Mouse (Mus musculus) left cerebral cortex, postnatal 4 days (tissue): ENCODE results near the gene Gm3625. TPM values are rescaled to one million over a fixed set of nuclear protein-coding genes. Genes with fewer than 3 reads are reported as not detected.
A peak's percentile ranks its signal among the peaks of the same experiment; 100 is the strongest.
"Not testable (repeated sequence)": the region's sequence is repeated elsewhere in the genome, so short reads cannot be mapped to it uniquely, and the experiment has no call there.

Experiments used
- DNase-seq: peaks from one replicate; pipeline ENCODE4 v3.0.0-alpha.2; 2022
- intact Hi-C: fragments of 180-260 bp; cut with DNase I; formaldehyde crosslinking; loops from one replicate; pipeline ENCODE4 v1.15.1; 2025
- total RNA-seq, 2 experiments: library from RNA; stranded (reverse); gene quantifications; 2 replicates each; pipeline ENCODE4 v1.2.3; 2021

The Gm3625 gene
- total RNA-seq, 2 experiments from 2014 or later, result not detected

DNA sequence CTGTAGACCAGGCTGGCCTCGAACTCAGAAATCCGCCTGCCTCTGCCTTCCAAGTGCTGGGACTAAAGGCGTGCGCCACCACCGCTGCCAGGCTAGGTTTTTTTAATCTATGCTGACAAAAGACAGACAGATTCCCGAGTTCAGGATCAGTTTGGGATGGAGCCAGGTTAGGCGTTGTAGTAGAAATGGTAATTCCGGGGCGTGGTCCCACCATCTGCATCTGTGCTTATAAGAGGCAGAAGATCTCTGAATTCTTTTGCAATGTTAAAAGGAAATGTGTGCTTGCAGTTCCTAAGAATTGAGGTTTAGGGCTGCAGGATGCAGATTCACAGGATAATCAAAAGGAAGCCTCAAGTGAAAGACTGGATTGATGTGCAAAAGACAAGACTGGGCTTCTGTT lies 35.8 kb downstream of the Gm3625 start:
- intact Hi-C loops, result no loop called here
- no peak for DNase-seq

DNA sequence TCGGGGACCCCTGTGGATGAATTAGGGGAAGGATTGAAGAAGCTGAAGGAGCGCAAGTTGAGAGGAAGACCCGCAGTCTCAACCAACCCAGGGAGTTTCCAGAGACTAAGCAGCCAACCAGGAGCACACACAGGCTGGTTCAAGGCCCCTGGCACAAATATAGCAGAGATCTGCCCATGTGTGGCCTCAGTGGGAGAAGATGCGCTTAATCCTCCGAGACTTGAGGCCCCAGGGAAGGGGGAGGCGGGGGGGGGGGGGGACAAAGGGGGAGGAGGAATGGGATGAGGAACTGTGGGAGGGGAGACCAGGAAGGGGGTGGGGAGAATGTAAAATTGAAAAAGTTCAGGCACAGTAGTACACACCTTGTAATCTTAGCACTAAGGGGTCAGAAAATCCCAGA lies 37.3 kb downstream of the Gm3625 start:
- intact Hi-C loops, result no loop called here
- no peak for DNase-seq

- intact Hi-C loops, DNase-seq: not testable (repeated sequence)
Observed at GRCm38 (mm10) chr12:4553704-4554103, 39.0 kb downstream of the Gm3625 start.

DNA sequence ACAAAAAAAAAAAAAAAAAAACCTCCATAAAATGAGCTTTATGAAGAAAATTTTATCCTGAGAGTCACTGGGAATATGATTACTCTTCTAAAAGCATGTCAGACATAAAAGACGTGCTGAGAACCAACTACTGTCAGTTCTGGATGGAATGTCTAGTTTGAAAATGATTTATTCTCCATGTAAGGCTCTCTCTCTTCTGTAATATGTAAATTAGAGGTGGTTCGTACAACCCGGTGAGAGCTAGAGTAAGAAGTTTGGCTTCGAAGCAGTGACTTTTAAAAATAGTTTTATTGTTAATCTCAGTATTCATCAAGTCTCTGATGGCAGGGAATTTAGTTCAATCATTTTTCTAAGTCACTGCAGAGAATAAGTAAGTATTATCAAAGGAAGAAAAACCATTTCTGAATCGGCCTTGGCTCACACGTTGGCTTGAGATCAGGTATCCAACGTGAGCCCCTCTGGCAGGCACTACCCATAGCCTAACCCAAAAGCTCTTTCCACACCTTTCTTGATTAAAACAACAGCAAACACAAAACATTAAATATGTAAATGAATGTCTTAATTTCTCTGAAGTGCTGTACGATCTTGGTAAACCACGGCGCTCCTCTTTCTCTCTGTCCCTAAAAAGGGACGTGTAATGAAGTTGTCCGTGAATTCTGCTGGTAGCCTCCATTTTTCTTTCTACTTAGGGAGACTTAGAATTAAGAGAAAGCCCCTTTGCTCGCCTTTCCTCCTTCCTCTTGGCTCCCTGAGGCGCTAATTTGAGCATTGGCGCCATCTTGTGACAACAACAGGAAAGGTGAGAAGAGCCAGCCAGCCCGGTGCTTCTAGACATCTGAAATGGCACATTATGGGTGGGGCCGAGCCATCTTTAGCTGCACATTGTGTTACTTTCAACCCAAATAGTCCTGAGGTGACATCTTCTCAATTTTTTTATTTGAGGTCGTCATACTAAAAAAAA lies 44.4 kb downstream of the Gm3625 start:
- intact Hi-C loops, result loop anchor here (5.0 to 10.0 kb wide), 2 partner anchors 71 to 444 kb away; partner anchors contain the start of gene Ncoa1

DNA sequence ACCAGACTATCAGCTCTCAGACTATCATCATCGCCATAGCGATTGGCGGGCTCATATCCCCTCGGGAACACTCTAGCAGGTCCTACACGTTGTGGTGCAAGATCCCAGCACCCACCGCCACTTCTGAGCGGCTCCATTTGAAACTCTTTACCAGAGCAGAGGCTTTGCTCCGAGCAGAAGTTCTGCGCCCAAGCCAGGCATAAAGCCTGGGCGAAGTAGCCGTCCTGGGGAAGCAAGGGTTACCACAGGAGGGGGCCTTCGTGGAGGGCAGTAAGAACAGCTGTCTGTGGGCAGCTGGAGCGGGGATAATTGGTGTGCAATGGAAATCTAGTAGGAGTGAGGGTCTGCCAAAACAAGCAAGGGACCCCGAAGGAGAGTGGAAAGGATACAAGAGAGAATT lies 45.2 kb downstream of the Gm3625 start:
- peak; percentile 46 for DNase-seq
- intact Hi-C loops, result loop anchor here (5.0 to 10.0 kb wide), 2 partner anchors 70 to 443 kb away; partner anchors contain the start of gene Ncoa1

More for the DNA sequence above, 44.4 kb downstream of the Gm3625 start:
- peak; percentile 82 for DNase-seq

- intact Hi-C loops, result loop anchor here (5.0 to 10.0 kb wide), 2 partner anchors 69 to 442 kb away; partner anchors contain the start of gene Ncoa1
- DNase-seq, result no peak
Observed at GRCm38 (mm10) chr12:4546491-4546890, 46.2 kb downstream of the Gm3625 start.

DNA sequence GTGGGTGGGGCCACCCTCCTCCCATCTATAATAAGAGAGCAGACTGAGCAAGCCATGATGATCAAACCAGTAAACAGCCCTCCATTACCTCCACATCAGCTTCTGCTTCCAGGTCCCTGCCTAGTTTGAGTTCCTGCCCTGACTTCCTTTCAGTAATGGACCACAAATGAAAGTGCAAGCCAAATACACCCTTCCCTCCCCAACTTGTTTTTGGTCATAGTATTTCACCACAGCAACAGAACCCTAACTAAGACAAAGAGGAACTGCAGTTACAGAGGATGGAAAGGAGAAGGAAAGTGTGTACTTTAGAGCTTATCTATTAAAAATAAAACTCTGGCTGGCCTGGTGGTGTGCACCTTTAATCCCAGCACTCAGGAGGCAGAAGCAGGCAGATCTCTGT lies 47.3 kb downstream of the Gm3625 start:
- intact Hi-C loops, result loop anchor here (5.0 to 10.0 kb wide), 2 partner anchors 68 to 441 kb away; partner anchors contain the start of gene Ncoa1

DNA sequence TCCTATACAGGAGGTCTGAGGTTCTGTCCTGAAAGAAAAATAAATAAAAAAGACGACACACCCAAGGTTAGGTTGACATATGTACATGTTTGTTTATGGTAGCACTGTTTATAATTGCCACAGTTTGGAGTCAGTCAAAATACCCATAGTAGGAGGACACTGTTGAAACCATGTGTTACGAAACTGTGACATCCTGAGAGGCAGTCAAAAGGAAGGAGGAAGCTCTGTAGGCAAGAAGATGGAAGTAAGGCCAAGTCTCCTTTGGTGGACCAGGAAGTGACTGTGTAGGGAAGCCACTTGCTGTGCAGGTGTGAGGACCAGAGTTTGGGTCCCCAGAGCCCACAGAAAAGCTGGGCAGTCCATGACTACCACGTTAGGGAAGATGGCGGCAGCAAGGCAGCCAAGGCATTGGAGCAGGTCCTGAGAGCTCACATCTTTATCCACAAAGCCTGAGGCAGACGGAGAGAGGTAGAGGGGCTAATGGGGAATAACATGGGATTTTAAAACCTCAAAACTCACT lies 48.3 kb downstream of the Gm3625 start:
- intact Hi-C loops, result loop anchor here (10.0 kb wide), 1 partner anchor 440 kb away; no protein-coding TSS in a partner anchor
- no peak for DNase-seq

More for the DNA sequence above, 47.3 kb downstream of the Gm3625 start:
- DNase-seq, result no peak

Other genes starting within 250 kb of the Gm3625 start
- gene Ncoa1, start 115.7 kb downstream of the Gm3625 start, total RNA-seq, result 100 to 1,000 TPM; 102 to 107 TPM
- 10 to 100 TPM; 48.7 to 49.5 TPM for gene Itsn2, start 289 bp downstream of the Gm3625 start, total RNA-seq
- gene Fam228a, start 145.5 kb upstream of the Gm3625 start, total RNA-seq, result 1 to 10 TPM; 2.3 to 2.7 TPM
- 10 to 100 TPM in 1 of 2 experiments, 1 to 10 TPM in 1; 9.6 to 10.6 TPM for gene Pfn4, start 176.1 kb upstream of the Gm3625 start, total RNA-seq
- gene Fam228b, start 176.3 kb upstream of the Gm3625 start, total RNA-seq, result 10 to 100 TPM; 16.0 to 21.1 TPM
- gene Sf3b6, start 224.6 kb upstream of the Gm3625 start, total RNA-seq, result 100 to 1,000 TPM; 127 to 135 TPM
- 100 to 1,000 TPM in 1 of 2 experiments, 10 to 100 TPM in 1; 91.9 to 101 TPM for gene Fkbp1b, start 248.7 kb upstream of the Gm3625 start, total RNA-seq